16 mouse cellular contexts compared by ENCODE assay signal in the genomic region with DNA sequence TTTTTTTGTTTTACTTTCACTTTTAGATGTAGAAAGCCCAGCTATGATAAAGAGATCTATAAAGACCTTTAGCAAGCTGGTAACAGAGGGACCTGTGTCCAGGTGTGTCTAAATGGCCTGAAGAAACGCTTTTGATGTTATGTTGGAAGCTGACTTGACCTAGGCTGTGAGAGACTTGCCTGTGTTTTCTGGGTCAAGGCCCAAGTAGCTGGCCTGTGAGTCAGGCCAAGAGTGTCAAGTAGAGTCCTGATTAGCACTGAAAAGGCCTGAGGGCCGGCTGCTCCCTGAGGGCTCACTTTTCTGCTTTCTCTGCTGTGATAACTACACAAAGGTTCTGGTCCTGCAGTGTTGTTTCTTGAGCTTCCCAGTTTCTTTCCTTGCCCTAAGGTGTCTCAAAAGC. TPM values are rescaled to one million over a fixed set of nuclear protein-coding genes. Genes with fewer than 3 reads are reported as not detected.
DNase-seq lines count a peak whose midpoint lies in the region.
"Had no signal": no experiment of that assay in that cellular context is flagged by ENCODE, and none has a peak within 500 bp of the region (broad histone marks: within the 10 kb centered on the region; RNA-seq: fewer than 3 reads in every experiment).

No protein-coding gene starts in this region.

- peak; percentile 77 for DNase-seq in heart, adult 11 months
- no peak for DNase-seq in heart, postnatal 4 days
- peak; percentile 29 to 38 for DNase-seq in lung, adult 18-20 months
- no peak for DNase-seq in lung, postnatal 14 days
- peak; percentile 34 for DNase-seq in adipocyte (ENCODE audit: low spot score)
- DNase-seq in adrenal gland, postnatal 25 days: peak; percentile 13
- DNase-seq in left cerebral cortex, postnatal 36 days (ENCODE audit: low spot score in 2 of 2): no peak
- no peak for DNase-seq in urinary bladder, postnatal 10 days (ENCODE audit: low spot score)
- DNase-seq: cerebellum, adult 18-20 months; cerebellum, postnatal 36 days; kidney, adult 8-10 months; kidney, postnatal 14 days; left cerebral cortex, postnatal 4 days; liver; right cerebral cortex, postnatal 14 days; thymus, postnatal 14 days had no signal

- intact Hi-C loops in left cerebral cortex, postnatal 36 days (cut with DNase I): no loop called here

RNA-seq across cellular contexts. Expression of a gene that starts 1.4 kb away (rescaled TPM):
- 10 to 100 TPM; 74.0 to 79.7 TPM for total RNA-seq in heart, postnatal 4 days (2021)
- total RNA-seq in adrenal gland, postnatal 25 days (2021): 29.3 and 30.7 TPM in 2 replicates
- 10 to 100 TPM; 45.8 to 49.2 TPM for total RNA-seq in left cerebral cortex, postnatal 36 days (2021)

RNA-seq across cellular contexts. Expression of a gene that starts 25.8 kb away (rescaled TPM):
- 100 to 1,000 TPM; 206 to 213 TPM for total RNA-seq in heart, postnatal 4 days (2021)
- 91.1 and 112 TPM in 2 replicates for total RNA-seq in adrenal gland, postnatal 25 days (2021)
- 10 to 100 TPM; 11.8 to 14.1 TPM for total RNA-seq in left cerebral cortex, postnatal 36 days (2021)

RNA-seq across cellular contexts. Expression of a gene that starts 38.5 kb away (rescaled TPM):
- total RNA-seq in heart, postnatal 4 days (2021): 10 to 100 TPM; 60.7 to 76.7 TPM
- 48.9 and 73.9 TPM in 2 replicates for total RNA-seq in adrenal gland, postnatal 25 days (2021)
- total RNA-seq in left cerebral cortex, postnatal 36 days (2021): 10 to 100 TPM; 49.5 to 53.5 TPM

Comparison
In these comparisons a context has a peak if more than half of its experiments do, and no peak if none do; other contexts are left out.
1. DNase-seq: peak in heart, adult 11 months (single experiment), lung, adult 18-20 months (2 of 2), adipocyte (single experiment) and adrenal gland, postnatal 25 days (single experiment); none in heart, postnatal 4 days (single experiment), lung, postnatal 14 days (single experiment), left cerebral cortex, postnatal 36 days (0 of 2) and urinary bladder, postnatal 10 days (single experiment).